Mouse (Mus musculus): ENCODE results near the gene Olfr680-ps1. TPM values are rescaled to one million over a fixed set of nuclear protein-coding genes. Genes with fewer than 3 reads are reported as not detected.
"Not testable (repeated sequence)": the region's sequence is repeated elsewhere in the genome, so short reads cannot be mapped to it uniquely, and the experiment has no call there.

Olfr680-ps1 gene
- polyA plus RNA-seq (2015; fragmentation: Nextera tagmentation; extraction: Ambion mirVana) = not detected in 2 replicates

DNA sequence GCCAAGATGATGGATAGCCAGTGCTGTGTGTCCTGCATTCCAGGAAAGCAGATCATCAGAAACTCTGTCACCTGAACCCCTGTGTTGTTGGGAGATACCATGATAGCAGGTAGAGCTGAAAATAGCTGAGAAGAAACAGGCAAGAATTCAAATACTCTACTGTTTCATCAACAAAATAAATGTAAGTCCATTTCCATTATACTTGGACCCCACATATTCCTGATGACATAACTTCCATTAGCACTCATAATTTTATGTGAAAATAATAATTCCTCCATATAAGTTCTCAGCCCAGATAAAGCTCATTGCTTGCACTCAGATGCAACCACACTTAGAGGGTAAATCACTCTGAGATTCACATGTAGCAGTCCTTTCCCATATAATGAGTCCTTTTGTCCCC is at the start of gene Olfr680-ps1:
TSS of gene Olfr680-ps1 (minus strand) at position 101 of the 400 bp plus-strand sequence.
- not testable (repeated sequence) for H3K27ac ChIP-seq (replicated peaks); H3K9ac ChIP-seq; ATAC-seq (ENCODE audit: insufficient read depth); H3K36me3 ChIP-seq (replicated peaks); H3K9me3 ChIP-seq (replicated peaks); H3K4me3 ChIP-seq (replicated peaks); H3K4me1 ChIP-seq (replicated peaks); H3K4me2 ChIP-seq; H3K27me3 ChIP-seq

DNA sequence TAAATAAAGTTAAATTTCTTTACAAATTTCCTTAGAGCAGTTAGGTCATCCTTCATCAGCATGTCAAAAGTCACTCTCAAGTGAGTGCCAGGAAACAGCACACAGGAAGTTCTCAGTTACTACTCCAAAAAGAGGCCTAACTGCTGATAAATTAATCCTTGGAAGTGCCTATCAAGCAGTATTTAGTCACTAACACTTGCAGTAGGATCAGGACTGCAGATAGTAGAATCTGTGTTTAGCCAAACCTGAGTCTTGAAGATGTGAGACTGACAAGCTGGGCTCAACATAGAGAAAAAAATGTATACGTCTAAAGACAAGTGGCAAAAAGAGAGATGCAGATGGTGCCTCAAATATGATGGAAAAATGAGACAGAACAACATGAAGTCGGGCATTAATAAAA is 48.7 kb upstream of the Olfr680-ps1 start:
- ATAC-seq (ENCODE audit: insufficient read depth) = no peak
- Histone ChIP-seq H3K9me3 (replicated peaks) (no peaks in the 10 kb centered on the region), H3K4me1 (replicated peaks) (no peaks in the 10 kb centered on the region), H3K4me3 (replicated peaks) (no peak overlapping the region), H3K4me2 (no peak overlapping the region), H3K9ac (no peak overlapping the region), H3K36me3 (replicated peaks) (no peaks in the 10 kb centered on the region), H3K27ac (replicated peaks) (no peak overlapping the region), H3K27me3 (no peaks in the 10 kb centered on the region)
- 45% methylated on average over 2 of the region's 2 CpGs for WGBS (ENCODE audit: insufficient replicate concordance)

DNA sequence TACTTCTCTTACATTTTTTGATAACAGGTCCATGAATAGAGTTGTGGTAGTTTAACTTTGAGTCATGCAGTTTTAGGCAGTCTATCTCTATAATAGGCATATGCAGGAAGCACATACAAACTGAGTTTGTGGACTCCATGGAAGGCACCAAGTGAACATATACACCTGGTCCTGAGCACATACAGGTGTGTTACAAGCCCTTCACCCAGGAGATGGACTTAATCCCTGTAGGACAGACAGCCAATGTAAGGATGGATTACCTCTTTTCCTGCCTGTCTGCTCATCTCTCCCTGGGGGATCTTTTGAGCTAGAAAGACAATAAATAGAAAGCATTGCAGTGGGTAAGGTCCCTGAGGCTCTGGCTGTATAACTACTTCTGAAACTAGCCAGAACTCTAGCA is 23.9 kb upstream of the Olfr680-ps1 start, which contains the start of gene Olfr681:
TSS of gene Olfr681 (plus strand) at position 301 of the 400 bp plus-strand sequence.
- Histone ChIP-seq H3K36me3 (replicated peaks) (no peaks in the 10 kb centered on the region), H3K9me3 (replicated peaks) (no peaks in the 10 kb centered on the region), H3K4me2 (no peak within 1 kb of the TSS), H3K27me3 (no peaks in the 10 kb centered on the region), H3K4me3 (replicated peaks) (no peak within 1 kb of the TSS), H3K27ac (replicated peaks) (no peak within 1 kb of the TSS), H3K9ac (no peak within 1 kb of the TSS), H3K4me1 (replicated peaks) (no peaks in the 10 kb centered on the region)
- no peak for ATAC-seq (ENCODE audit: insufficient read depth)

GRCm38 (mm10) chr7:105080905-105081304 is 11.7 kb downstream of the Olfr680-ps1 start, which contains the start of gene Olfr679:
Olfr679 (plus strand) TSS chr7:105081205.
- H3K4me2 ChIP-seq = no peak within 1 kb of the TSS
- H3K4me1 ChIP-seq (replicated peaks) = no peaks in the 10 kb centered on the region
- no peaks in the 10 kb centered on the region for H3K9me3 ChIP-seq (replicated peaks)
- no peaks in the 10 kb centered on the region for H3K36me3 ChIP-seq (replicated peaks)
- 27% methylated on average over 1 of the region's 1 CpGs for WGBS (ENCODE audit: insufficient replicate concordance)
- no peaks in the 10 kb centered on the region for H3K27me3 ChIP-seq
- no peak within 1 kb of the TSS for H3K27ac ChIP-seq (replicated peaks)
- no peak for ATAC-seq (ENCODE audit: insufficient read depth)
- no peak within 1 kb of the TSS for H3K9ac ChIP-seq
- no peak within 1 kb of the TSS for H3K4me3 ChIP-seq (replicated peaks)

GRCm38 (mm10) chr7:105064175-105064574 is 28.4 kb downstream of the Olfr680-ps1 start, which contains the start of gene Olfr678:
Olfr678 (plus strand) TSS chr7:105064475.
- no peak within 1 kb of the TSS for H3K4me2 ChIP-seq
- H3K9me3 ChIP-seq (replicated peaks) = no peaks in the 10 kb centered on the region
- WGBS (ENCODE audit: insufficient replicate concordance) = 56% methylated on average over 1 of the region's 1 CpGs
- H3K9ac ChIP-seq = no peak within 1 kb of the TSS
- H3K27ac ChIP-seq (replicated peaks) = no peak within 1 kb of the TSS
- H3K36me3 ChIP-seq (replicated peaks) = no peaks in the 10 kb centered on the region
- H3K4me1 ChIP-seq (replicated peaks) = no peaks in the 10 kb centered on the region
- no peak for ATAC-seq (ENCODE audit: insufficient read depth)
- no peak within 1 kb of the TSS for H3K4me3 ChIP-seq (replicated peaks)
- no peaks in the 10 kb centered on the region for H3K27me3 ChIP-seq

- no peaks in the 10 kb centered on the region for H3K4me1 ChIP-seq (replicated peaks)
- no peak overlapping the region for H3K27ac ChIP-seq (replicated peaks)
- no peak overlapping the region for H3K4me3 ChIP-seq (replicated peaks)
- no peaks in the 10 kb centered on the region for H3K36me3 ChIP-seq (replicated peaks)
- no peaks in the 10 kb centered on the region for H3K27me3 ChIP-seq
- no peak overlapping the region for H3K9ac ChIP-seq
- no peak for ATAC-seq (ENCODE audit: insufficient read depth)
- H3K4me2 ChIP-seq = no peak overlapping the region
- H3K9me3 ChIP-seq (replicated peaks) = no peaks in the 10 kb centered on the region
Measured at GRCm38 (mm10) chr7:105058951-105059350, 33.7 kb downstream of the Olfr680-ps1 start.

Other genes starting within 250 kb of the Olfr680-ps1 start
- gene Usp17la, start 235.8 kb downstream of the Olfr680-ps1 start, polyA plus RNA-seq (2015; fragmentation: Nextera tagmentation; extraction: Ambion mirVana) = not detected in 2 replicates
- gene Olfr665, start 214.8 kb downstream of the Olfr680-ps1 start, polyA plus RNA-seq (2015; fragmentation: Nextera tagmentation; extraction: Ambion mirVana) = not detected in 2 replicates
- gene Olfr666, start 196.9 kb downstream of the Olfr680-ps1 start, polyA plus RNA-seq (2015; fragmentation: Nextera tagmentation; extraction: Ambion mirVana) = not detected in 2 replicates
- gene Olfr667, start 171.3 kb downstream of the Olfr680-ps1 start, polyA plus RNA-seq (2015; fragmentation: Nextera tagmentation; extraction: Ambion mirVana) = not detected in 2 replicates
- gene Olfr668, start 164.8 kb downstream of the Olfr680-ps1 start, polyA plus RNA-seq (2015; fragmentation: Nextera tagmentation; extraction: Ambion mirVana) = not detected in 2 replicates
- gene Olfr669, start 158.6 kb downstream of the Olfr680-ps1 start, polyA plus RNA-seq (2015; fragmentation: Nextera tagmentation; extraction: Ambion mirVana) = not detected in 2 replicates
- not detected in 2 replicates for gene Olfr670, start 130.2 kb downstream of the Olfr680-ps1 start, polyA plus RNA-seq (2015; fragmentation: Nextera tagmentation; extraction: Ambion mirVana)
- gene Olfr671, start 113.7 kb downstream of the Olfr680-ps1 start, polyA plus RNA-seq (2015; fragmentation: Nextera tagmentation; extraction: Ambion mirVana) = not detected in 2 replicates
- gene Olfr672, start 90.8 kb downstream of the Olfr680-ps1 start, polyA plus RNA-seq (2015; fragmentation: Nextera tagmentation; extraction: Ambion mirVana) = not detected in 2 replicates
- not detected in 2 replicates for gene Olfr675, start 64.4 kb downstream of the Olfr680-ps1 start, polyA plus RNA-seq (2015; fragmentation: Nextera tagmentation; extraction: Ambion mirVana)
- not detected in 2 replicates for gene Olfr676, start 60.1 kb downstream of the Olfr680-ps1 start, polyA plus RNA-seq (2015; fragmentation: Nextera tagmentation; extraction: Ambion mirVana)
- gene Olfr677, start 41.4 kb downstream of the Olfr680-ps1 start, polyA plus RNA-seq (2015; fragmentation: Nextera tagmentation; extraction: Ambion mirVana) = not detected in 2 replicates
- gene Olfr678, start 28.3 kb downstream of the Olfr680-ps1 start, polyA plus RNA-seq (2015; fragmentation: Nextera tagmentation; extraction: Ambion mirVana) = not detected in 2 replicates
- gene Olfr679, start 11.6 kb downstream of the Olfr680-ps1 start, polyA plus RNA-seq (2015; fragmentation: Nextera tagmentation; extraction: Ambion mirVana) = not detected in 2 replicates
- not detected in 2 replicates for gene Olfr681, start 24.0 kb upstream of the Olfr680-ps1 start, polyA plus RNA-seq (2015; fragmentation: Nextera tagmentation; extraction: Ambion mirVana)
- not detected in 2 replicates for gene Olfr683, start 54.2 kb upstream of the Olfr680-ps1 start, polyA plus RNA-seq (2015; fragmentation: Nextera tagmentation; extraction: Ambion mirVana)
- not detected in 2 replicates for gene Olfr684, start 70.8 kb upstream of the Olfr680-ps1 start, polyA plus RNA-seq (2015; fragmentation: Nextera tagmentation; extraction: Ambion mirVana)
- not detected in 2 replicates for gene Olfr685, start 93.2 kb upstream of the Olfr680-ps1 start, polyA plus RNA-seq (2015; fragmentation: Nextera tagmentation; extraction: Ambion mirVana)
- gene Olfr686, start 114.7 kb upstream of the Olfr680-ps1 start, polyA plus RNA-seq (2015; fragmentation: Nextera tagmentation; extraction: Ambion mirVana) = not detected in 2 replicates
- gene Olfr688, start 195.3 kb upstream of the Olfr680-ps1 start, polyA plus RNA-seq (2015; fragmentation: Nextera tagmentation; extraction: Ambion mirVana) = not detected in 2 replicates
- gene Olfr689, start 218.3 kb upstream of the Olfr680-ps1 start, polyA plus RNA-seq (2015; fragmentation: Nextera tagmentation; extraction: Ambion mirVana) = not detected in 2 replicates
- not detected in 2 replicates for gene Olfr690, start 241.3 kb upstream of the Olfr680-ps1 start, polyA plus RNA-seq (2015; fragmentation: Nextera tagmentation; extraction: Ambion mirVana)
- gene Olfr691, start 249.5 kb upstream of the Olfr680-ps1 start, polyA plus RNA-seq (2015; fragmentation: Nextera tagmentation; extraction: Ambion mirVana) = not detected in 2 replicates